Mouse (Mus musculus) B cell, adult 67 days (primary cell): ENCODE data around the gene Prr11. TPM values are rescaled to one million over a fixed set of nuclear protein-coding genes. Genes with fewer than 3 reads are reported as not detected.

Experiments used
- total RNA-seq, 2 experiments: library from RNA; stranded (reverse); gene quantifications; 4 replicates each; pipeline ENCODE4 v1.2.4; 2023

Gene Prr11
- 1 to 10 TPM in 1 of 2 experiments, under 1 TPM in 1; 0.80 to 1.1 TPM for total RNA-seq

GRCm38 (mm10) chr11:87108409-87108754 is at the start of gene Prr11:
TSS of gene Prr11 (minus strand) at chr11:87108708.

GRCm38 (mm10) chr11:87126824-87127816 is 18.6 kb upstream of the Prr11 start, which contains the start of gene Trim37:
TSS of gene Trim37 (plus strand) at chr11:87127077.

GRCm38 (mm10) chr11:87108755-87109518 is 429 bp upstream of the Prr11 start, which contains the start of gene Ska2:
TSS of gene Ska2 (plus strand) at chr11:87109234.

GRCm38 (mm10) chr11:87086290-87086984 is 22.1 kb downstream of the Prr11 start, which contains the start of gene Smg8:
TSS of gene Smg8 (minus strand) at chr11:87086774.

GRCm38 (mm10) chr11:87073866-87074440 is 34.6 kb downstream of the Prr11 start, which contains the start of gene Gdpd1:
TSS of gene Gdpd1 (minus strand) at chr11:87074062.

Other genes with a start within 250 kb of the Prr11 start
- 1 to 10 TPM; 4.0 to 5.7 TPM for gene Ypel2, start 115.0 kb downstream of the Prr11 start, total RNA-seq
- gene Gdpd1, start 34.6 kb downstream of the Prr11 start, total RNA-seq, result not detected
- 10 to 100 TPM; 27.5 to 27.8 TPM for gene Smg8, start 21.9 kb downstream of the Prr11 start, total RNA-seq
- gene Ska2, start 526 bp upstream of the Prr11 start, total RNA-seq, result 1 to 10 TPM; 8.2 to 9.4 TPM
- gene Trim37, start 18.4 kb upstream of the Prr11 start, total RNA-seq, result 10 to 100 TPM; 12.4 to 12.8 TPM